Mouse (Mus musculus) forebrain, embryonic 16.5 days (tissue): Measurements from ENCODE around the gene Isyna1. TPM values are rescaled to one million over a fixed set of nuclear protein-coding genes. Genes with fewer than 3 reads are reported as not detected.

Experiments
- ATAC-seq: fragments of 200-750 bp; cut with Nextera tagmentation; 2 replicates; pipeline ENCODE4 v1.8.0; 2017; ENCODE audit warnings: mild to moderate bottlenecking, moderate library complexity
- H3K27ac ChIP-seq: fragments of 300-500 bp; sonication (generic); 2 replicates; pipeline ENCODE4 v1.5.1; 2014; ENCODE audit warnings: low read length, control low read depth
- H3K27me3 ChIP-seq: fragments of 300-500 bp; sonication (generic); replicated peaks from 2 replicates; pipeline ENCODE4 v1.6.1; 2014; ENCODE audit warnings: low read length; ENCODE audit not compliant: control insufficient read depth, insufficient read depth
- H3K36me3 ChIP-seq: fragments of 300-500 bp; sonication (generic); 2 replicates; pipeline ENCODE4 v1.6.1; 2014; ENCODE audit not compliant: control insufficient read depth, insufficient read depth
- H3K4me1 ChIP-seq: fragments of 300-500 bp; sonication (generic); replicated peaks from 2 replicates; pipeline ENCODE4 v1.6.1; 2014; ENCODE audit warnings: low read length; ENCODE audit not compliant: control insufficient read depth, insufficient read depth
- H3K4me2 ChIP-seq: fragments of 300-500 bp; sonication (generic); 2 replicates; pipeline ENCODE4 v1.6.1; 2014; ENCODE audit warnings: mild to moderate bottlenecking, low read length, control low read depth
- H3K4me3 ChIP-seq: fragments of 300-500 bp; sonication (generic); replicated peaks from 2 replicates; pipeline ENCODE4 v1.5.1; 2014; ENCODE audit warnings: mild to moderate bottlenecking, low read length, control low read depth
- H3K9ac ChIP-seq: fragments of 300-500 bp; sonication (generic); replicated peaks from 2 replicates; pipeline ENCODE4 v1.6.1; 2014; ENCODE audit warnings: low read depth, low read length, control low read depth
- H3K9me3 ChIP-seq: fragments of 300-500 bp; sonication (generic); 2 replicates; pipeline ENCODE4 v1.6.1; 2016; ENCODE audit warnings: low read length; ENCODE audit not compliant: control insufficient read depth
- WGBS: fragments of 180-500 bp; shearing (Covaris S2); extraction: QIAGEN DNeasy Blood & Tissue Kit; methylation state at CpG from one replicate; pipeline ENCODE4 v1.1.7; 2014; 5-methylcytosine and 5-hydroxymethylcytosine counted together
- polyA plus RNA-seq: library from polyadenylated mRNA; unstranded; fragments of >200 nt; fragmentation: Nextera tagmentation; extraction: Ambion mirVana; gene quantifications from 2 replicates; pipeline ENCODE4 v1.2.1, GENCODE M21; 2015

The Isyna1 gene
- 116 and 141 TPM in 2 replicates for polyA plus RNA-seq

GRCm38 (mm10) chr8:70593961-70594609, at the start of gene Isyna1:
Gene Isyna1, plus strand, starts transcription at chr8:70594373.
- peak within 1 kb of the TSS; percentile 59 for H3K9ac ChIP-seq
- ATAC-seq = peak; percentile 79
- 0 out of 2 replicates have a peak, but pooled peaks cover 4% of the 10 kb centered on the region for H3K36me3 ChIP-seq
- H3K4me2 ChIP-seq = peak within 1 kb of the TSS; percentile 88
- no peaks in the 10 kb centered on the region for H3K9me3 ChIP-seq
- H3K4me1 ChIP-seq = peaks cover 39% of the 10 kb centered on the region
- no peak within 1 kb of the TSS for H3K27ac ChIP-seq
- WGBS = under 1% methylated on average over 40 of the region's 40 CpGs
- peak within 1 kb of the TSS; percentile 67 for H3K4me3 ChIP-seq
- no peaks in the 10 kb centered on the region for H3K27me3 ChIP-seq

- Histone ChIP-seq H3K9ac (no peak overlapping the region), H3K4me3 (no peak overlapping the region), H3K36me3 (no peaks in the 10 kb centered on the region), H3K4me2 (no peak overlapping the region), H3K27ac (no peak overlapping the region), H3K4me1 (peaks cover 3% of the 10 kb centered on the region), H3K27me3 (no peaks in the 10 kb centered on the region), H3K9me3 (no peaks in the 10 kb centered on the region)
- WGBS = 90% methylated on average over 4 of the region's 4 CpGs
- no peak for ATAC-seq
Observed at GRCm38 (mm10) chr8:70546412-70546811, 47.8 kb upstream of the Isyna1 start.

- no peaks in the 10 kb centered on the region for H3K27me3 ChIP-seq
- no peak overlapping the region for H3K27ac ChIP-seq
- H3K4me1 ChIP-seq = no peaks in the 10 kb centered on the region
- no peak overlapping the region for H3K4me3 ChIP-seq
- WGBS = 88% methylated on average over 6 of the region's 6 CpGs
- H3K36me3 ChIP-seq = no peaks in the 10 kb centered on the region
- no peak for ATAC-seq
- no peak overlapping the region for H3K9ac ChIP-seq
- no peak overlapping the region for H3K4me2 ChIP-seq
- H3K9me3 ChIP-seq = no peaks in the 10 kb centered on the region
Observed at GRCm38 (mm10) chr8:70547762-70548161, 46.4 kb upstream of the Isyna1 start.

GRCm38 (mm10) chr8:70549412-70550184, 44.6 kb upstream of the Isyna1 start:
- ATAC-seq = no peak
- WGBS = 94% methylated on average over 10 of the region's 10 CpGs
- H3K36me3 ChIP-seq = no peaks in the 10 kb centered on the region
- H3K27me3 ChIP-seq = no peaks in the 10 kb centered on the region
- H3K9me3 ChIP-seq = no peaks in the 10 kb centered on the region
- H3K4me3 ChIP-seq = no peak overlapping the region
- H3K4me2 ChIP-seq = no peak overlapping the region
- peaks cover 10% of the 10 kb centered on the region for H3K4me1 ChIP-seq
- H3K9ac ChIP-seq = no peak overlapping the region
- H3K27ac ChIP-seq = no peak overlapping the region

GRCm38 (mm10) chr8:70551558-70552161, 42.5 kb upstream of the Isyna1 start:
- H3K27me3 ChIP-seq = no peaks in the 10 kb centered on the region
- H3K4me3 ChIP-seq = no peak overlapping the region
- no peak overlapping the region for H3K9ac ChIP-seq
- no peaks in the 10 kb centered on the region for H3K9me3 ChIP-seq
- WGBS = 76% methylated on average over 3 of the region's 3 CpGs
- H3K4me1 ChIP-seq = peaks cover 10% of the 10 kb centered on the region
- no peak overlapping the region for H3K27ac ChIP-seq
- ATAC-seq = no peak
- no peak overlapping the region for H3K4me2 ChIP-seq
- H3K36me3 ChIP-seq = no peaks in the 10 kb centered on the region

GRCm38 (mm10) chr8:70552836-70553235, 41.3 kb upstream of the Isyna1 start:
- ATAC-seq = no peak
- 36% methylated on average over 1 of the region's 1 CpGs for WGBS
- Histone ChIP-seq H3K9me3 (no peaks in the 10 kb centered on the region), H3K4me3 (no peak overlapping the region), H3K4me2 (no peak overlapping the region), H3K4me1 (peaks cover 10% of the 10 kb centered on the region), H3K27me3 (no peaks in the 10 kb centered on the region), H3K9ac (no peak overlapping the region), H3K36me3 (no peaks in the 10 kb centered on the region), H3K27ac (no peak overlapping the region)

- Histone ChIP-seq H3K4me2 (no peak overlapping the region), H3K27ac (no peak overlapping the region), H3K4me3 (no peak overlapping the region), H3K4me1 (peaks cover 10% of the 10 kb centered on the region), H3K9ac (no peak overlapping the region), H3K9me3 (no peaks in the 10 kb centered on the region), H3K27me3 (no peaks in the 10 kb centered on the region), H3K36me3 (no peaks in the 10 kb centered on the region)
- ATAC-seq = 0 out of 2 replicates have a peak, but pooled peaks have one; percentile 20
Observed at GRCm38 (mm10) chr8:70553740-70554139, 40.4 kb upstream of the Isyna1 start.

GRCm38 (mm10) chr8:70555079-70555747, 39.0 kb upstream of the Isyna1 start:
- Histone ChIP-seq H3K27me3 (no peaks in the 10 kb centered on the region), H3K9ac (no peak overlapping the region), H3K4me2 (no peak overlapping the region), H3K36me3 (no peaks in the 10 kb centered on the region), H3K4me1 (peaks cover 10% of the 10 kb centered on the region), H3K4me3 (no peak overlapping the region), H3K27ac (no peak overlapping the region), H3K9me3 (no peaks in the 10 kb centered on the region)
- WGBS = 94% methylated on average over 4 of the region's 4 CpGs
- no peak for ATAC-seq

GRCm38 (mm10) chr8:70558334-70558733, 35.8 kb upstream of the Isyna1 start:
- no peak overlapping the region for H3K4me2 ChIP-seq
- H3K36me3 ChIP-seq = no peaks in the 10 kb centered on the region
- no peak overlapping the region for H3K27ac ChIP-seq
- H3K4me1 ChIP-seq = peaks cover 9% of the 10 kb centered on the region
- 64% methylated on average over 4 of the region's 4 CpGs for WGBS
- ATAC-seq = no peak
- H3K27me3 ChIP-seq = no peaks in the 10 kb centered on the region
- no peak overlapping the region for H3K4me3 ChIP-seq
- H3K9ac ChIP-seq = no peak overlapping the region
- no peaks in the 10 kb centered on the region for H3K9me3 ChIP-seq
